Mouse (Mus musculus) spleen, adult 2 months (tissue): ENCODE data around the gene Usmg5. TPM values are rescaled to one million over a fixed set of nuclear protein-coding genes. Genes with fewer than 3 reads are reported as not detected.
A peak's percentile ranks its signal among the peaks of the same experiment; 100 is the strongest.

Source experiments
- DNase-seq, 2 experiments: peaks; one replicate each; pipeline versions ENCODE4 v3.0.0 to v3.0.0-alpha.2; 2012 to 2021; ENCODE audit warnings: low spot score in 2 of 2, low read depth in 1 of 2
- H3K27ac ChIP-seq: fragments of 200-500 bp; 2 replicates; pipeline ENCODE4 v1.5.1; 2012; ENCODE audit warnings: low read length, inconsistent platforms; ENCODE audit not compliant: insufficient read depth
- H3K27me3 ChIP-seq: fragments of 200-500 bp; 2 replicates; pipeline ENCODE4 v1.6.1; 2012; ENCODE audit warnings: mild to moderate bottlenecking, moderate library complexity, low read length, inconsistent platforms; ENCODE audit not compliant: control insufficient read depth, insufficient read depth
- H3K36me3 ChIP-seq: fragments of 200-500 bp; 2 replicates; pipeline ENCODE4 v1.6.1; 2012; ENCODE audit warnings: mild to moderate bottlenecking, low read length, inconsistent platforms; ENCODE audit not compliant: control insufficient read depth, insufficient read depth
- H3K4me1 ChIP-seq: fragments of 200-500 bp; 2 replicates; pipeline ENCODE4 v1.6.1; 2011; ENCODE audit warnings: inconsistent platforms; ENCODE audit not compliant: control insufficient read depth, insufficient read depth, insufficient read length
- H3K4me3 ChIP-seq: fragments of 200-500 bp; 2 replicates; pipeline ENCODE4 v1.5.1; 2011; ENCODE audit warnings: mild to moderate bottlenecking, inconsistent platforms; ENCODE audit not compliant: insufficient read depth, insufficient read length; ENCODE audit errors: extremely low read depth
- CTCF ChIP-seq: fragments of 200-500 bp; IDR thresholded peaks from 2 replicates; pipeline ENCODE4 v1.5.1; 2011; ENCODE audit warnings: mild to moderate bottlenecking, inconsistent platforms; ENCODE audit not compliant: insufficient read depth, insufficient read length, insufficient replicate concordance; ENCODE audit errors: extremely low read depth
- POLR2A ChIP-seq: fragments of 200-500 bp; IDR thresholded peaks from 2 replicates; pipeline ENCODE4 v1.6.1; 2011; ENCODE audit warnings: low read depth, low read length, inconsistent platforms
- WGBS: fragments of 180-500 bp; shearing (Covaris S2); methylation state at CpG from one replicate; pipeline ENCODE4 v1.1.7; 2018; 5-methylcytosine and 5-hydroxymethylcytosine counted together
- polyA plus RNA-seq: library from polyadenylated mRNA; depleted of rRNA; stranded (reverse); fragments of >200 nt; gene quantifications from 2 replicates; pipeline ENCODE4 v1.2.3, GENCODE M21; 2012

Gene Usmg5
- polyA plus RNA-seq, 1 experiment = 11.9 TPM

DNA sequence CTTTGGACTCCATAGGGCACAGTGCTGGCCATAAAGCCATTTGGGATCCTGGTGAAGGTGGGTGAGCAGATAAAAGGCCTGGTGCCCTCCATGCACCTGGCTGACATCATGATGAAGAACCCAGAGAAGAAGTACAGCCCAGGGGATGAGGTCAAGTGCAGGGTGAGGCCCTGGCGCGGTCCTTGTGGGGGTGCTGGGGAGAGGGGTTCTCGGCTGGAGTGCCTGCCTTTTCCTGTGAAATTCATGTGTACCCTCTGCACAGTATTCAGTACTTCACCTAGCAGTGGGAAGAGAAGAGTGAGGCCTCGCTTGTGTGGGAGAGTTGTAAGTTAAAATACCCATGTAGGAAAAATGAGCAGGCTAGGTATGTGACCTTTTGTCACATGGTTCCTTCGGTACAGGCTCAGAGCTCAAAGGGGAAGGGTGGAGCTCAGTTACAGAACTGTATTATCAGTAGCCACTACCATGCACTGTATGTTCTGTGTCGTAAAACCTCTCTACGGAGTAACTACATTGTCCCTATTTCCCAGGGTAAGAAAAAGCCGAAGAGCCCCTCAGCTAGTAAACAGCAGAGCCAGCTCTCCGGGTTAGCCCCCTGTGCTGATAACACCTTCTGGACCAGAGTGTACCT lies 14.3 kb upstream of the Usmg5 start:
- H3K4me1 ChIP-seq = no peaks in the 10 kb centered on the region
- no peak for TF ChIP-seq POLR2A
- no peak for TF ChIP-seq CTCF
- DNase-seq = no peak
- H3K36me3 ChIP-seq = peaks cover 66% of the 10 kb centered on the region
- no peak overlapping the region for H3K4me3 ChIP-seq
- H3K27ac ChIP-seq = no peak overlapping the region
- WGBS = 94% methylated on average over 9 of the region's 9 CpGs
- H3K27me3 ChIP-seq = no peaks in the 10 kb centered on the region

GRCm38 (mm10) chr19:47101080-47101479 lies 10.6 kb upstream of the Usmg5 start:
- WGBS = 86% methylated on average over 5 of the region's 5 CpGs
- H3K27ac ChIP-seq = no peak overlapping the region
- no peak overlapping the region for H3K4me3 ChIP-seq
- H3K36me3 ChIP-seq = peaks cover 55% of the 10 kb centered on the region
- TF ChIP-seq POLR2A (no peak), CTCF (no peak)
- no peak for DNase-seq
- H3K27me3 ChIP-seq = no peaks in the 10 kb centered on the region
- no peaks in the 10 kb centered on the region for H3K4me1 ChIP-seq

GRCm38 (mm10) chr19:47089718-47090525 lies 525 bp downstream of the Usmg5 start:
- 1% methylated on average over 36 of the region's 36 CpGs for WGBS
- peak in 1 of 2 experiments; percentile 5 for DNase-seq

GRCm38 (mm10) chr19:47088226-47088625 lies 2.2 kb downstream of the Usmg5 start:
- peaks cover 11% of the 10 kb centered on the region; the same call in 1 of the 2 replicates for H3K36me3 ChIP-seq
- H3K27me3 ChIP-seq = no peaks in the 10 kb centered on the region
- H3K27ac ChIP-seq = no peak overlapping the region

More at GRCm38 (mm10) chr19:47089718-47090525, 525 bp downstream of the Usmg5 start:
- H3K27ac ChIP-seq = peak overlapping the region; percentile 55
- TF ChIP-seq POLR2A (no peak), CTCF (no peak)
- H3K4me3 ChIP-seq = peak overlapping the region; percentile 77
- H3K4me1 ChIP-seq = peaks cover 2% of the 10 kb centered on the region; the same call in 1 of the 2 replicates
- no peaks in the 10 kb centered on the region for H3K27me3 ChIP-seq
- peaks cover 6% of the 10 kb centered on the region for H3K36me3 ChIP-seq

GRCm38 (mm10) chr19:47067924-47068611 lies 22.4 kb downstream of the Usmg5 start:
- H3K27me3 ChIP-seq = no peaks in the 10 kb centered on the region
- H3K36me3 ChIP-seq = peaks cover 8% of the 10 kb centered on the region
- peak; percentile 15 for TF ChIP-seq POLR2A
- no peak for TF ChIP-seq CTCF
- H3K27ac ChIP-seq = peak overlapping the region; percentile 94
- under 1% methylated on average over 67 of the region's 72 CpGs for WGBS
- DNase-seq = peak; percentile 61 to 82
- H3K4me3 ChIP-seq = peak overlapping the region; percentile 98
- peaks cover 3% of the 10 kb centered on the region for H3K4me1 ChIP-seq

More at GRCm38 (mm10) chr19:47088226-47088625, 2.2 kb downstream of the Usmg5 start:
- H3K4me3 ChIP-seq = no peak overlapping the region
- TF ChIP-seq POLR2A (no peak), CTCF (no peak)
- WGBS = 88% methylated on average over 3 of the region's 3 CpGs
- no peak for DNase-seq
- peaks cover 2% of the 10 kb centered on the region; the same call in 1 of the 2 replicates for H3K4me1 ChIP-seq

DNA sequence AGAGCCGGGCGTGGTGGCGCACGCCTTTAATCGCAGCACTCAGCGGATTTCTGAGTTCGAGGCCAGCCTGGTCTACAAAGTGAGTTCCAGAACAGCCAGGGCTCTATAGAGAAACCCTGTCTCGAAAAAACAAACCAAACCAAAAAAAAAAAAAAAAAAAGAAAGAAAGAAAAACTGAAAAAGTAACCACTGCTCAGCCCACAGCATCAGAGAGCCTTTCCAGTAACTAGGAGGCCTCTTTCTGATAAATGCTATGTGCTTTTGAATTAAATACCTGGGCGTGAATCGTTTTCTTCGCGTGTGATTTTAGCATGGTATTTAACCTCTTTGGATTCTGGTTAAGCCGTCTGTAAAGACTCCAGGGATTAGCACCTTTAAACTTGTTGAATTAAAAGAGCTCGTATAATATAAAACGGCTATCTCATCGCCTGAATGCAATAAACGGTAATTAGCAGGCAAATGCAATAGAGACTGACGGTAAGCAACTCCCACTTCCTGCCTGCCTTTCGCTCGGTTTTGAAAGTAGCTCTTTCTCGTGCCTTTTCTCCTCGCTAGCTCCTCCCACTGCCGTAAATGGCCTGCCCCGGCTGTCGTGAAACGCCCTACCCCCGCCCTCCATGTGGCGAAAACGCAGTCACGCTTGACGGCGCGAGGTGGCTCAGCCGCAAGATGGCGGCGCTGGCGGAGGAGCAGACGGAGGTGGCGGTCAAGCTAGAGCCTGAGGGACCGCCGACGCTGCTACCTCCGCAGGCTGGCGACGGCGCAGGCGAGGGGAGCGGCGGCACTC lies 23.2 kb downstream of the Usmg5 start, which contains the start of gene Taf5:
Gene Taf5 (plus strand): TSS at position 651 of the 787 bp plus-strand sequence.
- Histone ChIP-seq H3K27ac (peak within 1 kb of the TSS; percentile 94), H3K4me1 (peaks cover 3% of the 10 kb centered on the region)
- 9% methylated on average over 49 of the region's 49 CpGs for WGBS

More for the DNA sequence above, 23.2 kb downstream of the Usmg5 start, which contains the start of gene Taf5:
- TF ChIP-seq POLR2A (peak; percentile 97), CTCF (0 out of 2 replicates have a peak, but pooled peaks have one; percentile 3)
- H3K4me3 ChIP-seq = peak within 1 kb of the TSS; percentile 98
- H3K27me3 ChIP-seq = no peaks in the 10 kb centered on the region
- H3K36me3 ChIP-seq = peaks cover 8% of the 10 kb centered on the region
- peak; percentile 96 to 98 for DNase-seq
